Mouse (Mus musculus) layer of hippocampus, adult 11-12 months (tissue): ENCODE results near the gene Nmu.

Experiments
- DNase-seq: peaks from one replicate; pipeline ENCODE4 v3.0.0; 2022; ENCODE audit warnings: low spot score

Gene Nmu

GRCm38 (mm10) chr5:76321249-76322196, 42.1 kb downstream of the Nmu start:
- no peak for DNase-seq

GRCm38 (mm10) chr5:76308206-76308605, 55.4 kb downstream of the Nmu start:
- no peak for DNase-seq

- DNase-seq = no peak
These were observed 57.3 kb downstream of the Nmu start for GRCm38 (mm10) chr5:76306261-76306660.

GRCm38 (mm10) chr5:76305616-76306015, 58.0 kb downstream of the Nmu start:
- no peak for DNase-seq

GRCm38 (mm10) chr5:76304452-76305341, 58.9 kb downstream of the Nmu start, which contains the start of gene Clock:
Gene Clock (minus strand): TSS chr5:76304792.
- DNase-seq = peak; percentile 91

GRCm38 (mm10) chr5:76303745-76304451, 59.7 kb downstream of the Nmu start:
- peak; percentile 71 for DNase-seq

GRCm38 (mm10) chr5:76303379-76303744, 60.2 kb downstream of the Nmu start:
- no peak for DNase-seq

GRCm38 (mm10) chr5:76302009-76302408, 61.6 kb downstream of the Nmu start:
- DNase-seq = no peak

- no peak for DNase-seq
These were observed 74.3 kb downstream of the Nmu start for GRCm38 (mm10) chr5:76289234-76289691.

GRCm38 (mm10) chr5:76288256-76288655, 75.3 kb downstream of the Nmu start:
- no peak for DNase-seq

GRCm38 (mm10) chr5:76287062-76287461, 76.5 kb downstream of the Nmu start:
- no peak for DNase-seq

GRCm38 (mm10) chr5:76285699-76286098, 77.9 kb downstream of the Nmu start:
- DNase-seq = no peak

GRCm38 (mm10) chr5:76283890-76284289, 79.7 kb downstream of the Nmu start:
- no peak for DNase-seq
